Mouse (Mus musculus) cerebellum, adult 2 months (tissue): Measurements from ENCODE around the gene Prdm5. TPM values are rescaled to one million over a fixed set of nuclear protein-coding genes. Genes with fewer than 3 reads are reported as not detected.
A peak's percentile ranks its signal among the peaks of the same experiment; 100 is the strongest.

Experiments used
- DNase-seq, 2 experiments: peaks; one replicate each; pipeline ENCODE4 v3.0.0; 2021
- H3K27ac ChIP-seq: fragments of 200-500 bp; 2 replicates; pipeline ENCODE4 v1.5.1; 2012; ENCODE audit warnings: low read length, control low read depth, inconsistent platforms; ENCODE audit not compliant: insufficient read depth
- H3K27me3 ChIP-seq: fragments of 200-500 bp; 2 replicates; pipeline ENCODE4 v1.6.1; 2012; ENCODE audit warnings: inconsistent platforms, mild to moderate bottlenecking, low read length, moderate library complexity; ENCODE audit not compliant: control insufficient read depth, insufficient read depth
- H3K4me1 ChIP-seq: fragments of 200-500 bp; 2 replicates; pipeline ENCODE4 v1.6.1; 2011; ENCODE audit warnings: low read length; ENCODE audit not compliant: control insufficient read depth, insufficient read depth
- H3K4me3 ChIP-seq: fragments of 200-500 bp; replicated peaks from 2 replicates; pipeline ENCODE3; 2011; ENCODE audit warnings: mild to moderate bottlenecking, low read depth, low read length, control low read depth; ENCODE audit not compliant: insufficient read depth
- CTCF ChIP-seq: fragments of 200-500 bp; IDR thresholded peaks from 2 replicates; pipeline ENCODE4 v1.5.1; 2011; ENCODE audit warnings: low read depth, mild to moderate bottlenecking, control low read depth, low read length, moderate library complexity, borderline replicate concordance; ENCODE audit not compliant: insufficient read depth
- POLR2A ChIP-seq: fragments of 200-500 bp; IDR thresholded peaks from 2 replicates; pipeline ENCODE4 v1.6.1; 2011; ENCODE audit warnings: low read length, control low read depth, borderline replicate concordance; ENCODE audit not compliant: insufficient read depth
- WGBS: fragments of 180-500 bp; shearing (Covaris S2); methylation state at CpG from one replicate; pipeline ENCODE4 v1.1.7; 2018; 5-methylcytosine and 5-hydroxymethylcytosine counted together
- polyA plus RNA-seq: library from polyadenylated mRNA; depleted of rRNA; stranded (reverse); fragments of >200 nt; gene quantifications from 2 replicates; pipeline ENCODE4 v1.2.3, GENCODE M21; 2012

The Prdm5 gene
- polyA plus RNA-seq, 1 experiment, result 5.1 TPM

DNA sequence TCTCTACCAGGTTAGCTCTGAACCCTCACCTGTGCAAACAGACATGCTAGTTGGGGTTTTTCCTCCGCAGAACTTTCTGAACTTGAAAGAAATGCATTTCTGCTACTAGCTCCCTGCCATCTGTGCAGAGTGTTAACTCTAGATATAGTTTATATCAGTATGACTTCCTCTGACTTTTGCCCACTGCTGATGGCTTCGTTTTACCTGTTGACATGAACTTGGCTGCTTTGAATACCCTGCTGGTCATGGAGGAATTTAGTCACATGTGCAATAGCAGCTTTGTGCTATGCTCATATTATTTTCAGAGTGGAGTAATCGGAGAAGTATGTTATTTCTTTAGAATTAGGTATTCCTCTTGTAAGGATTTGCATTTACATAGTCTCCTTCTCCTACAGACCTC lies 142.9 kb downstream of the Prdm5 start:
- no peak overlapping the region for H3K4me3 ChIP-seq
- H3K27me3 ChIP-seq, result no peaks in the 10 kb centered on the region
- TF ChIP-seq CTCF (no peak), POLR2A (no peak)
- no peaks in the 10 kb centered on the region for H3K4me1 ChIP-seq
- WGBS, result 82% methylated on average over 3 of the region's 3 CpGs
- H3K27ac ChIP-seq, result no peak overlapping the region
- no peak for DNase-seq

DNA sequence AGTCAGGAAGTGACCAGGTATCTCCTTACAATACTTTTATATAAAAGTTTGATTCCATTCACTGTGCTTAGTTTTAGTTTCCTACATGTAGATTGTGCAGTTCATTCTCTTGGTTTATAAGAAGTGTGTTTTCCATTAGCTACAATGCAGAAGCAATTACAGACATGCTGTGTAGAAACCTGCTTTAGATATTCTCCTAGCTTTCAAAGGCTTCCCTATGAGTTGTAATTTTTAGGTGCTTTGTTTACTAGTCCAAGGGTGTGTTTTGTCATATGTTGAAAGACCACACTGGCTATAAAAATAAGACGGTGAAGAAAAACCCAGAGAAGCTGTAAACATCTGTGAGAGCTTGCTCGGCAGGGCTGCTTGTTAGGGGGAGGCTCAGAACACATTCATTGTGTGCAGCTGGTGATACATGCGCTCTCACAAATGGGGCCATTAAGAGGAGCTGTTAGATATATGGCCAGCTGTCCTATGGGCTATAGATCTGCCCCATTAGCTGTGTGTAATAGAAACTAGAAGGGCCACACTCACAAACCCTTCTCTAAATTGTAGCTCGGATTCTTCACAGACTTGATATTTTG lies 144.8 kb downstream of the Prdm5 start:
- TF ChIP-seq POLR2A (no peak), CTCF (no peak)
- no peak overlapping the region for H3K4me3 ChIP-seq
- no peaks in the 10 kb centered on the region for H3K27me3 ChIP-seq
- no peaks in the 10 kb centered on the region for H3K4me1 ChIP-seq
- 89% methylated on average over 4 of the region's 4 CpGs for WGBS
- DNase-seq, result no peak
- no peak overlapping the region for H3K27ac ChIP-seq

DNA sequence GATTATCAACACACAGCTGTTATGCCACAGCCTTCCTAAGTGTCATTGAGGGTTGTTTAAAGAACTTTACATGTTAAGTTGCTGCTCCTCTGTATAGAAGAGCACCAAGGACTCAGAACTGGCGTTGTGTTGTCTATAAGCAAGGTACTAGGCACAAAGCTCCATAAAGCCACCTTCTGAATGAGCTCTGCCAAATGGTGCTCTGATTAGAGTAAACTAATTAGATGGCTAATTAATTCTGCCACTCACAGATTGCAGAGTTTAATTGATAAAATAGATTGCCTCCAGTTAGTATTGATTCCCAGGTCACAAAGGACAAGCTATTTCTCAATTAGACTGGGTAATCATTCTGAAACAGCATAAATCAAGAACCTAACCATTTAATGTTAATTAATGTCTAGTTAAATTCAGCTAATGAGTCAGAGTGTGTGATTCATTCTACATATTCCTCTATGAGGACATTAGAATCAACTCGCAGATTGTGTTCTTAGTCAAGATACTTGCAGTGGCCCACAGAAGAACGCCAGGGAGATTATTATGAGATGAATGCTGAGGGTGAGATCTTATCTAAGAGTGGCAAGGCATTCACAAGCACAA lies 147.0 kb downstream of the Prdm5 start:
- H3K27ac ChIP-seq, result no peak overlapping the region
- no peaks in the 10 kb centered on the region for H3K4me1 ChIP-seq
- H3K4me3 ChIP-seq, result no peak overlapping the region
- no peaks in the 10 kb centered on the region for H3K27me3 ChIP-seq
- DNase-seq, result no peak
- TF ChIP-seq POLR2A (no peak), CTCF (no peak)
- 92% methylated on average over 3 of the region's 3 CpGs for WGBS

DNA sequence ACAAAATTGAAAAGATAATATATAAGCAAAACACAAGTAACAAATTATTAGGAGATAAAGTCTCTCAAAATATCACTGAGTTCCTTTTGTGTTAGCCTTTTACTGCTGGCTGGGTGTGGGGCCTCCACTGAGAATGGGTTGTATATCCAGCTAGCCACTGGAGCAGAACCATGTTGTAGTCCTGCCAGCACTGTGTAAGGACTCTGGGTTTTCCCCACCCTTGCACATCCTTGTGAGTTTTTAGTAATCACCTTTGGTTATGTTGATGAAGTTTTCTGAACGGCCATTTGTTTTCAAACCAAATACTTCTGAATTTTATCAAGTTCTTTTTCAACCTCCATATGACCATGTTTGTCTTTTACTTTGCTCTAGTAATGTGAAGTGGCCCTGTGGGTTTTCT lies 151.7 kb downstream of the Prdm5 start:
- no peak for DNase-seq
- Histone ChIP-seq H3K4me1 (no peaks in the 10 kb centered on the region), H3K27ac (no peak overlapping the region), H3K27me3 (no peaks in the 10 kb centered on the region), H3K4me3 (no peak overlapping the region)
- 83% methylated on average over 1 of the region's 1 CpGs for WGBS
- no peak for TF ChIP-seq CTCF
- TF ChIP-seq POLR2A, result no peak

DNA sequence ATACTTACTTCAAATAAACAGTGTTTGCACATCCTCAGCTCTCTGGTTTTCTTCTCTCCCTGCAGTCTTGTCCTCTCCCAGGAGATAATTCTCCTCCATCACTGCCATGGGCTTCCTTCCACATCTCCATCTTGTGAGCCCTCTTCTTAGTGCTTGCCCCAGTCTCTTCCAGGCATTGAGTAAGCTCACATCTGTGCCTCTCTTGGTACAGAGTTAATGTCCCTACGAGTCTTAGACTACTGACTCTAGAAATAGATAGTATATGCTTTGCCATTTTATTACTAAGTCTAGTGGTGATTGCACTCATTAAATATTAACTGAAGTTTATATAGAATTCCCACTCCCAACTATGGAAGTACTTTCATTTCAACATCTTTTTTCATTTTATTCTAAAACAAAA lies 154.0 kb downstream of the Prdm5 start:
- WGBS, result 38% methylated on average over 1 of the region's 1 CpGs
- TF ChIP-seq POLR2A (no peak), CTCF (no peak)
- no peak overlapping the region for H3K4me3 ChIP-seq
- H3K27ac ChIP-seq, result no peak overlapping the region
- DNase-seq, result no peak
- no peaks in the 10 kb centered on the region for H3K27me3 ChIP-seq
- H3K4me1 ChIP-seq, result no peaks in the 10 kb centered on the region

DNA sequence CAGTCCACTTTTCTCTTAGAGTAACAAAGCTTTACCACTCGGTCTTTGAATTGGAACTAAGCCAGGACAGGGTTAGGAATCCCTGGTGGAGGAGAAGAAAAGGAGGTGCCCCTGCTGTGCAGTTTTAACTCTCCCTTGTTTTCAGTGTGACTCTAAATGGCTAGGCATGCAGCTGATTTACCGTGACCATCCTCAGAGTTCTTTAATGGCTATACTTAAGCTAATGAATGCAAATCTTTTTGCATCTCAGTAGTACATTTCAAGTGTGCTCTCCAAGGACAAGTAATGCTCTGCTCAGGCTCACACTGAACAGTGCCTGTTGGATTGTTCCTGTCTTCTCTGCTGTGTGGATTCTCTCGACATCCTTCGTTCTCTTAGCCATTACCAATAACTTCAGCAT lies 154.4 kb downstream of the Prdm5 start:
- Histone ChIP-seq H3K4me3 (no peak overlapping the region), H3K4me1 (no peaks in the 10 kb centered on the region), H3K27me3 (no peaks in the 10 kb centered on the region), H3K27ac (no peak overlapping the region)
- no peak for DNase-seq
- TF ChIP-seq POLR2A (no peak), CTCF (no peak)
- 28% methylated on average over 4 of the region's 4 CpGs for WGBS

DNA sequence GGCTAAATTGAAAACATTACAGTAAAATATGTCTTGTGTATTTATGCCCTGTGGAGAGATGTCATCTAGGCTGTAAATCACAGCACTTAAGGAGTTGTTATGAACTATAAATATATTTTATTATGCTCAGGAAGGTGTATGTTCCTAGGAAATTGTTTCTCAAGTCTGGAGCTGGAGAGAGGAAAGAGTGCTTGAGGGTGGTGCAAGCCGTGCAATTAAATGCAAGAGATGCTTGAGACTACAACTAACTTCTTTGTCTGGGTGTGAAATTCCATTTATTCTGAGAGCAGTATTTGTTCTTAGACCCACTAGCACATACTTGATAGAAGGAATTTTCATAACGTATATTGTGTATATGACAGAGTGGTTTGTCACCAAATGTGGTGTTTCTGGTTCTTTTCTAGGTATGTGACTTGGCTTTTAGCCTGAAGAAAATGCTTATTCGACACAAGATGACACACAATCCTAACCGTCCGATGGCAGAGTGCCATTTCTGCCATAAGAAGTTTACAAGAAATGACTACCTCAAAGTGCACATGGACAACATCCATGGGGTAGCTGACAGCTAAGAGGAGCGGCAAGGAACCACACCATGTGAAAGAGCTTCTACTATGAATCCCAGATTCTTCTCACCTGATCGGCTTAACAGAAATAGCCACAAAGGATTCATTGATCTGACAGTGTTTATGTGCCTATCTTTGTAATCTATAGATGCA lies 156.9 kb downstream of the Prdm5 start:
- WGBS, result 64% methylated on average over 7 of the region's 7 CpGs
- Histone ChIP-seq H3K27me3 (no peaks in the 10 kb centered on the region), H3K4me3 (no peak overlapping the region), H3K4me1 (no peaks in the 10 kb centered on the region), H3K27ac (no peak overlapping the region)
- DNase-seq, result no peak
- TF ChIP-seq POLR2A (no peak), CTCF (no peak)

DNA sequence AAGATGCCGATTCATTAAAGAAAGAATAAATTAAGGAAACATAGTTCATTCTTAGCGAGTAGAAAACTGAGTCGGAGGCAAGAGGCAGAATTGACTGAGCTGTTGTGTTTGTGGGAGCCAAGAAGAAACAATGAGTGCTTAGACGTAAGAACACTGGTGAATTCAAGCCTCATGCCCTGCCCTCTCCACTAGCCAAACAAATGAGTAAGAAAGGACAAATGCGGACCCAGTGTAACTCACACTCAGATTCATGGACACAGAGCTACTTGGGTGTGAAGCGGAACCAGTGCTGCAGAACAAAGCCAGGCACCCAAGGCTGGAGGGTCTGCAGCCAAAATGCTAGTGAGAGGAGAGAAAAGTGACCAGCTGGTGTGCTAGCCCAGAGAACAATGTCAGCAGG lies 171.7 kb downstream of the Prdm5 start:
- TF ChIP-seq CTCF, result no peak
- no peak for TF ChIP-seq POLR2A
- DNase-seq, result peak in 1 of 2 experiments; percentile 4
- Histone ChIP-seq H3K4me1 (no peaks in the 10 kb centered on the region), H3K27ac (no peak overlapping the region), H3K27me3 (no peaks in the 10 kb centered on the region), H3K4me3 (no peak overlapping the region)
- 65% methylated on average over 6 of the region's 6 CpGs for WGBS
